Comparison of ENCODE assay signal across 8 mouse cellular contexts in genomic region chr19:46422384-46423338, GRCm38 (mm10). TPM values are rescaled to one million over a fixed set of nuclear protein-coding genes. Genes with fewer than 3 reads are reported as not detected.
DNase-seq lines count a peak whose midpoint lies in the region; ATAC-seq lines count a peak whose summit lies in the region.

No protein-coding gene starts in this region.

- WGBS in hindbrain, embryonic 15.5 days, result 39% methylated on average over 11 of the region's 11 CpGs
- WGBS in neural tube, embryonic 13.5 days, result 37% methylated on average over 11 of the region's 11 CpGs
- WGBS in liver, embryonic 11.5 days, result 66% methylated on average over 11 of the region's 11 CpGs

- no peak overlapping the region for H3K4me3 ChIP-seq in hindbrain, embryonic 15.5 days
- no peak overlapping the region for H3K4me3 ChIP-seq in neural tube, embryonic 13.5 days
- no peak overlapping the region for H3K4me3 ChIP-seq in liver, embryonic 11.5 days (ENCODE audit: low read depth, low read length)

- no peaks in the 10 kb centered on the region for H3K36me3 ChIP-seq in hindbrain, embryonic 15.5 days
- H3K36me3 ChIP-seq in neural tube, embryonic 13.5 days, result no peaks in the 10 kb centered on the region
- H3K36me3 ChIP-seq in liver, embryonic 11.5 days (ENCODE audit: control insufficient read depth, insufficient read depth, low read length), result no peaks in the 10 kb centered on the region

- H3K27me3 ChIP-seq in hindbrain, embryonic 15.5 days, result no peaks in the 10 kb centered on the region
- H3K27me3 ChIP-seq in neural tube, embryonic 13.5 days, result no peaks in the 10 kb centered on the region
- H3K27me3 ChIP-seq in liver, embryonic 11.5 days (replicated peaks; ENCODE audit: control insufficient read depth, insufficient read depth, low read length), result no peaks in the 10 kb centered on the region

- H3K9me3 ChIP-seq in hindbrain, embryonic 15.5 days, result no peaks in the 10 kb centered on the region
- no peaks in the 10 kb centered on the region for H3K9me3 ChIP-seq in neural tube, embryonic 13.5 days
- no peaks in the 10 kb centered on the region for H3K9me3 ChIP-seq in liver, embryonic 11.5 days (ENCODE audit: control insufficient read depth, low read length)

- peaks cover 30% of the 10 kb centered on the region for H3K4me1 ChIP-seq in hindbrain, embryonic 15.5 days (replicated peaks)
- peaks cover 49% of the 10 kb centered on the region for H3K4me1 ChIP-seq in neural tube, embryonic 13.5 days (replicated peaks)
- H3K4me1 ChIP-seq in liver, embryonic 11.5 days (replicated peaks; ENCODE audit: control insufficient read depth, insufficient read depth, low read length), result no peaks in the 10 kb centered on the region

- intact Hi-C loops in left cerebral cortex, postnatal 36 days (cut with DNase I), result no loop called here

- H3K27ac ChIP-seq in hindbrain, embryonic 15.5 days (replicated peaks), result peak overlapping the region; percentile 72
- peak overlapping the region; percentile 75 for H3K27ac ChIP-seq in neural tube, embryonic 13.5 days (replicated peaks)
- H3K27ac ChIP-seq in liver, embryonic 11.5 days (ENCODE audit: low read depth, low read length), result no peak overlapping the region

- H3K9ac ChIP-seq in hindbrain, embryonic 15.5 days, result no peak overlapping the region
- 0 out of 2 replicates have a peak overlapping the region, but pooled peaks have one; percentile 13 for H3K9ac ChIP-seq in neural tube, embryonic 13.5 days
- no peak overlapping the region for H3K9ac ChIP-seq in liver, embryonic 11.5 days (ENCODE audit: low read depth, low read length)

- peak; percentile 32 to 38 for DNase-seq in layer of hippocampus, postnatal 10 days (ENCODE audit: low spot score in 2 of 2)
- DNase-seq in layer of hippocampus, adult 9-11 months, result no peak
- peak; percentile 85 for DNase-seq in embryo, embryonic 10 days (ENCODE audit: low spot score)
- DNase-seq in thymus, postnatal 4 days, result no peak
- no peak for DNase-seq in liver, embryonic 11.5 days (ENCODE audit: low spot score)
- DNase-seq in left cerebral cortex, postnatal 36 days (ENCODE audit: low spot score in 2 of 2), result no peak

- no peak overlapping the region for H3K4me2 ChIP-seq in hindbrain, embryonic 15.5 days
- no peak overlapping the region for H3K4me2 ChIP-seq in neural tube, embryonic 13.5 days
- H3K4me2 ChIP-seq in liver, embryonic 11.5 days, result no peak overlapping the region

- ATAC-seq in hindbrain, embryonic 15.5 days (ENCODE audit: low FRiP score, low read depth), result peak; percentile 86
- ATAC-seq in neural tube, embryonic 13.5 days (ENCODE audit: low read depth), result peak; percentile 84
- ATAC-seq in liver, embryonic 11.5 days (replicated peaks; ENCODE audit: low FRiP score), result no peak

RNA-seq across cellular contexts. Expression of gene Sufu, which starts 26.0 kb away (rescaled TPM):
- total RNA-seq in layer of hippocampus, postnatal 10 days (2021), result 10 to 100 TPM; 20.8 to 21.9 TPM
- 23.4 and 24.7 TPM in 2 replicates for polyA plus RNA-seq in hindbrain, embryonic 15.5 days (2015; fragmentation: Nextera tagmentation; extraction: Ambion mirVana)
- 24.8 and 27.9 TPM in 2 replicates for polyA plus RNA-seq in neural tube, embryonic 13.5 days (2015; fragmentation: Nextera tagmentation; extraction: Ambion mirVana)
- 22.8 and 24.7 TPM in 2 replicates for polyA plus RNA-seq in liver, embryonic 11.5 days (2014; fragmentation: Nextera tagmentation; extraction: Ambion mirVana)
- 10 to 100 TPM; 18.3 to 18.6 TPM for total RNA-seq in left cerebral cortex, postnatal 36 days (2021)

RNA-seq across cellular contexts. Expression of gene Actr1a, which starts 27.1 kb away (rescaled TPM):
- 100 to 1,000 TPM; 233 to 238 TPM for total RNA-seq in layer of hippocampus, postnatal 10 days (2021)
- polyA plus RNA-seq in hindbrain, embryonic 15.5 days (2015; fragmentation: Nextera tagmentation; extraction: Ambion mirVana), result 329 and 338 TPM in 2 replicates
- 292 and 297 TPM in 2 replicates for polyA plus RNA-seq in neural tube, embryonic 13.5 days (2015; fragmentation: Nextera tagmentation; extraction: Ambion mirVana)
- 90.6 and 103 TPM in 2 replicates for polyA plus RNA-seq in liver, embryonic 11.5 days (2014; fragmentation: Nextera tagmentation; extraction: Ambion mirVana)
- 100 to 1,000 TPM; 175 to 195 TPM for total RNA-seq in left cerebral cortex, postnatal 36 days (2021)

Comparison
In these comparisons a context has a peak if more than half of its experiments do, and no peak if none do; other contexts are left out.
1. DNase-seq: peak in layer of hippocampus, postnatal 10 days (2 of 2) and embryo, embryonic 10 days (single experiment); none in layer of hippocampus, adult 9-11 months (single experiment), thymus, postnatal 4 days (single experiment), liver, embryonic 11.5 days (single experiment) and left cerebral cortex, postnatal 36 days (0 of 2).